Mouse (Mus musculus): ENCODE data around the gene Mef2a.

DNA sequence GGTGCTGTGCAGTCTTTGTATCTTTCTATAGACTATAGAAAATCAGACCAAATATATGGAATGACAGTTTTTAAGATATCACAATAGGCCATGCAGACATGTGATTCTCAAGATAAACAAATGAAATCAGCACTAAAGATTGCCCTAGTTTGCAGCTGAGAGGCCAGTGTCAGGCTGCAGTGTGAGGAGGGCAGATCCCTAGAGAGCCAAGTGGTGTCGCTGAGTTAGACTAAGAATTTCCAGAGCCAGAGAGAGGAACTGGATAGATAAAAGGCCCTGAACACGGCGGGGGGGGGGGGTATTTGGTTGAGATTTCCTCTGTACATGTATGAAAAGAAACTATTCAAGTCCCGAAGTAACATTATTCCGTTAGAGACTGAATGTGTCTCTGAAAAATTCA, 28.7 kb upstream of the Mef2a start:
- TF ChIP-seq POLR2A (IDR thresholded peaks at IDR 0.05; ENCODE audit: control insufficient read depth, extremely low read depth, insufficient read depth, low read length, poor library complexity) (no peak), CTCF (IDR thresholded peaks at IDR 0.05; ENCODE audit: borderline replicate concordance, control insufficient read depth, extremely low read depth, insufficient read depth, low read length, poor library complexity) (no peak)
